Mouse (Mus musculus) brain, embryonic 14.5 days (tissue): ENCODE measurements around the gene Gfap.

Experiments
- CTCF ChIP-seq: fragments of 200-500 bp; IDR thresholded peaks from 2 replicates; pipeline ENCODE4 v1.5.1; 2012; ENCODE audit warnings: inconsistent platforms, mild to moderate bottlenecking, moderate library complexity, borderline replicate concordance; ENCODE audit not compliant: insufficient read depth, insufficient read length; ENCODE audit errors: extremely low read depth
- POLR2A ChIP-seq: fragments of 200-500 bp; IDR thresholded peaks from 2 replicates; pipeline ENCODE4 v1.6.1; 2012; ENCODE audit warnings: mild to moderate bottlenecking, inconsistent platforms, borderline replicate concordance; ENCODE audit not compliant: poor library complexity, insufficient read depth, insufficient read length, severe bottlenecking; ENCODE audit errors: extremely low read depth

DNA sequence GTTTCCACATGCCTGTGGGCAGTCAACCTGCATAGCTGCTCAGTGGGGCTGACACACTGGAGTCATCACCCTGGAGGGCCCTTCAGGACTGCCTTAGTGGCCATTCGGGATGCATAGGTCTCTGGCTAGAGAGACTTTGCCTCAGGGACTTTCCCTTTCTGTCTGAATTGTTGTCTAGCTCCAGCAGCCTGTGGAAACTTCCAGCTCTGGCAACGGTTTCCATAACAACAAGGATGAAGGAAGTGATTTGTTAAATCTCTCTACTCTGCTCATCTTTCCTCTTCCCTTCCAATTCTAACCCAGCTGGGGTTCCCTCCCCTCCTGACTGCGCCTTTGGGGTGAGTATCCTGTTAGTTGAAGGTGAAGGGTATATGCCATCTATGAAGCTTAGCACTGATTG lies 12.6 kb downstream of the Gfap start:
- TF ChIP-seq POLR2A (no peak), CTCF (no peak)
